Mouse (Mus musculus): ENCODE data around the gene B3gnt9.

B3gnt9 gene

GRCm38 (mm10) chr8:105217926-105218522, 36.9 kb downstream of the B3gnt9 start:
- no peak for DNase-seq (ENCODE audit: low spot score in 2 of 2)

- DNase-seq (ENCODE audit: low spot score in 2 of 2) = no peak
Observed at GRCm38 (mm10) chr8:105214104-105214503, 40.8 kb downstream of the B3gnt9 start.

GRCm38 (mm10) chr8:105209153-105210110, 45.5 kb downstream of the B3gnt9 start:
- DNase-seq (ENCODE audit: low spot score in 2 of 2) = no peak

GRCm38 (mm10) chr8:105207675-105208273, 47.2 kb downstream of the B3gnt9 start:
- DNase-seq (ENCODE audit: low spot score in 2 of 2) = no peak

- DNase-seq (ENCODE audit: low spot score in 2 of 2) = no peak
Observed at GRCm38 (mm10) chr8:105206766-105207275, 48.1 kb downstream of the B3gnt9 start.

- DNase-seq (ENCODE audit: low spot score in 2 of 2) = no peak
Observed at GRCm38 (mm10) chr8:105205748-105206147, 49.2 kb downstream of the B3gnt9 start.
